Mouse (Mus musculus): Measurements from ENCODE around the gene Cyb5d1. TPM values are rescaled to one million over a fixed set of nuclear protein-coding genes. Genes with fewer than 3 reads are reported as not detected.
A peak's percentile ranks its signal among the peaks of the same experiment; 100 is the strongest.

Cyb5d1 gene
- polyA plus RNA-seq, 1 experiment from 2014 or later: 48.6 TPM

DNA sequence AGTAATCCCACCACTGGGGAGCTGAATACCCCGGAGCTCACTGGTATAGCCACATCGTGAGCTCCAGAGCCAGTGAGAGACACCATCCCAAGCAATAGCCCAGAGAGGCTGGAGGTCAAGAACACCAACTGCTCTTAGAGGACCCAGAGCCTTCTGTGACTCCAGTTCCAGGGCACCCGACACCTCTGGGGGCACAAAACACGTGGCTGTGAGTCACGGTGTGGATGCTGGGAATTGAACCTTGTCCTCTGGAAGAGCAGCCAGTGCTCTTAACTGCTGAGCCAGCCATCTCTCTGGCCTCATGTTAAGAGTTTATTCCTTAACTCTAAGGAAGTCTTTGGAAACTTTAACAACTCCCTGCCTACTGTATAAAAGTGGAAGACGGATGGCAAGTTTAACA is 10.5 kb downstream of the Cyb5d1 start:
- H3K27me3 ChIP-seq: no peaks in the 10 kb centered on the region
- ATAC-seq: no peak
- H3K4me3 ChIP-seq: no peak overlapping the region
- WGBS: 83% methylated on average over 6 of the region's 6 CpGs
- no peak overlapping the region for H3K27ac ChIP-seq
- no peaks in the 10 kb centered on the region for H3K36me3 ChIP-seq (ENCODE audit: poor library complexity, severe bottlenecking)
- peaks cover 14% of the 10 kb centered on the region; the same call in 1 of the 2 replicates for H3K4me1 ChIP-seq
- H3K4me2 ChIP-seq: no peak overlapping the region
- no peaks in the 10 kb centered on the region for H3K9me3 ChIP-seq (replicated peaks)
- H3K9ac ChIP-seq: no peak overlapping the region

DNA sequence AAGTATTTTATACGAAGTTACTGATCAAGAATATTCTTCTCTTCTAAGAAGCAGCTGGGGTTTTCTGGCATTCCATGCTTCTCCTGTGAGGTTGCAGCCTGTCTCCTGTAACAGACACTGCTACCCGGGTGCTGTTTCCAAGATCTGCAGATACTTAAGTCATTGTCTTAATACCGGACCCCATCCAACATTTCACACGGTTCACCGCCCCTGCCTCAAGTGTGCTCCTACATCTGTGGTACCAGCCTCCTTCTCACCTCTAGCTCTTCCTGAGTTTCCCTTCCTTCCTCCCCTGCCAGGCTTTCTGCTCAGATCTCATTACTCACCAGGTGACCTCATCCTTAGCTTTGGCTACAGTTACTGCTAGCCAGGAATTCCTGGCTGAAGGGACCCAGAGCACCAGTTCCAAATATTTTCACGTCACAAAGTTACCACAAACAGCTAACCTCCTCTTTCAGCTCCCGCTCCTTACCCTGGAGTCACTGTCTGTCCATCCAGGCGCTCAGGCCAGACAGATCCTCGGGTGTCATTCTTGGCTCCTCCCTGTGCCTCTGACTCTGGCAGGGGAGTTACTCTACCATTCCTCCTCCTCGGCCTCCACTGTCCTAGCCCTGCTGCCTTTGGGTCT is 12.8 kb downstream of the Cyb5d1 start:
- no peak for ATAC-seq
- Histone ChIP-seq H3K27ac (no peak overlapping the region), H3K9ac (no peak overlapping the region)

DNA sequence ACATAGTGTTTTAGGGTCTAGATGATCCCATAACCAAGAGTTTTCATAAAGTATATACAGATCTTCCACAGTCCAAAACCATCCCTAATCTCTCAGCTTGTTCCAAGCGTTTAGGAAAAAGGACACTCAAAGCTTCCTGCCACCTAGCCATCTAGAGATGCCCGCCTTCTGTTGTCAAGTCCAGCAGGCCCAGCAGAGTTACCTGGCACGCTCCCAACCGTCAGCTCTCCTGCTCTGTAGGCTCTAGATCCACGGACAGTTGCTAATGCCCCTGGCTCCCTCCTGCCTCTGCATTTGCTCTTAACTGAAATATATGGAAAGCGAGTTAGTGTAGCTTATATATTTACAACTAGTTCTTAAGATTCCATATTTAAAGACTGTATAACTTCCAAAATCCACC is 14.1 kb downstream of the Cyb5d1 start:
- Histone ChIP-seq H3K9me3 (replicated peaks) (no peaks in the 10 kb centered on the region), H3K9ac (no peak overlapping the region), H3K4me3 (no peak overlapping the region), H3K36me3 (ENCODE audit: poor library complexity, severe bottlenecking) (no peaks in the 10 kb centered on the region), H3K27me3 (no peaks in the 10 kb centered on the region), H3K4me2 (no peak overlapping the region), H3K4me1 (0 out of 2 replicates have a peak, but pooled peaks cover 9% of the 10 kb centered on the region), H3K27ac (no peak overlapping the region)
- ATAC-seq: no peak
- 81% methylated on average over 6 of the region's 6 CpGs for WGBS

More for the DNA sequence above, 12.8 kb downstream of the Cyb5d1 start:
- H3K4me2 ChIP-seq: no peak overlapping the region
- no peaks in the 10 kb centered on the region for H3K9me3 ChIP-seq (replicated peaks)
- 71% methylated on average over 10 of the region's 10 CpGs for WGBS
- no peak overlapping the region for H3K4me3 ChIP-seq
- H3K4me1 ChIP-seq: 0 out of 2 replicates have a peak, but pooled peaks cover 9% of the 10 kb centered on the region
- no peaks in the 10 kb centered on the region for H3K27me3 ChIP-seq
- H3K36me3 ChIP-seq (ENCODE audit: poor library complexity, severe bottlenecking): no peaks in the 10 kb centered on the region

DNA sequence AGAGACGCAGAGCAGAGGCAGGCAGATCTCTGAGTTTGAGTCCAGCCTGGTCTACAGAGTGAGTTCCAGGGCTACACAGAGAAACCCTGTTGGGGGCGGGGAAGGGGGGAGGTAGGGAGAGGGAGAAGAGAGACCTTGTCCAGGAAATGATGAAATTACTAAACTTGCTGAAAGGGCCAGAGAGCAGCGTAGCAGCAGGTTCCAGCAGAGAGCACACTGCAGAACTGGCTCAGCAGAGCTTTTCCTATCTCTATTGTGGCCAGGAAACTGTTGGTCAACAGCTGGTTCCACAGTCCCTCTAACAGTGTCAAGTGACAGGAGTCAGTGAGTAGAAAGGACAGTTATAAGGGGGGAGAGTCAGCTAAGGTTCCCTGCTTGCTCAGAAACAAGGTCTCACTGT is 15.8 kb downstream of the Cyb5d1 start:
- Histone ChIP-seq H3K4me2 (no peak overlapping the region), H3K36me3 (ENCODE audit: poor library complexity, severe bottlenecking) (no peaks in the 10 kb centered on the region)
- 94% methylated on average over 3 of the region's 3 CpGs for WGBS

DNA sequence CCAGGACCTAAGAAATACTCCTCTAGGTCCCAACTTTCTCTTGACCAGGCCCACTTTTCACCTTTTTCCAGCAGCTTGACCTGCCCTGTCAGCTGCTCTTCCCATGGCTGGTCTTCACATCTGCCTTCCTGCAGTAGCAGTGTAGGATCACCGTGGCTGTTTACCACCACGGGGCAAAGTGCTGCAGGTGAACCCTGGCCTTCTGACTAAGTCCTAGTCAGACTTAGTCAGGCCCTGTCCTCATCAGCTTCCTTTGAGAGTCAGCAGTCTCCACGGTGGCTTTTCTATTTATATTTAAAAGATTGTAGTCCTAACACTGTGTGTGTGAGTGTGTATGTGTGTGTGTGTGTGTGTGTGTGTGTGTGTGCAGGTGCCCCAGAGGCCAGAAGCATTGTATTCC is 17.7 kb downstream of the Cyb5d1 start:
- ATAC-seq: no peak
- H3K27ac ChIP-seq: no peak overlapping the region
- no peak overlapping the region for H3K4me3 ChIP-seq
- H3K36me3 ChIP-seq (ENCODE audit: poor library complexity, severe bottlenecking): 0 out of 2 replicates have a peak, but pooled peaks cover 3% of the 10 kb centered on the region
- H3K9ac ChIP-seq: no peak overlapping the region
- no peaks in the 10 kb centered on the region for H3K27me3 ChIP-seq
- no peak overlapping the region for H3K4me2 ChIP-seq
- peaks cover 16% of the 10 kb centered on the region; the same call in 1 of the 2 replicates for H3K4me1 ChIP-seq
- H3K9me3 ChIP-seq (replicated peaks): no peaks in the 10 kb centered on the region
- 81% methylated on average over 3 of the region's 3 CpGs for WGBS

More for the DNA sequence above, 15.8 kb downstream of the Cyb5d1 start:
- Histone ChIP-seq H3K9ac (no peak overlapping the region), H3K4me1 (0 out of 2 replicates have a peak, but pooled peaks cover 9% of the 10 kb centered on the region), H3K27ac (no peak overlapping the region), H3K9me3 (replicated peaks) (no peaks in the 10 kb centered on the region), H3K4me3 (no peak overlapping the region), H3K27me3 (no peaks in the 10 kb centered on the region)
- ATAC-seq: no peak

DNA sequence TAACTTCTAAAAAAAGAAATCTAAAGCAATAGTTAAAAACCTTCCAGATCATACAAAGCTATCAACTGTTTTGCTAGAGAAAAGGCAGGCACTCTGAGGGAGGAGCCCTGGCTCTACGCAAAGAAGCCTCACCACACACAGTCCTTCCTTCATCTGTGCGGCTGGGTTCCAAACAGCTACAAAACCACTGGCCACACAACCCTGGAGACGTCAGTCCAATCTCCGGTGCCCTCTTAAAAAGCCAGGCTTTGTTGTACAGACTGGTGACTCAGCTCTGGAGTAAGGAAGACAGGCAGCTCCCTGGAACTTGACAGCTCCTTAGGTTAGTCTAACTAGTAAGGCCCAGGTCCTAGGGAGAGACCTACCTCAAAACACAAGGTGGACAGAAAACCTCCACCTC is 19.8 kb downstream of the Cyb5d1 start:
- no peaks in the 10 kb centered on the region for H3K9me3 ChIP-seq (replicated peaks)
- H3K4me2 ChIP-seq: no peak overlapping the region
- no peak overlapping the region for H3K27ac ChIP-seq
- no peak overlapping the region for H3K4me3 ChIP-seq
- no peaks in the 10 kb centered on the region for H3K27me3 ChIP-seq
- peaks cover 30% of the 10 kb centered on the region for H3K4me1 ChIP-seq
- WGBS: 85% methylated on average over 4 of the region's 4 CpGs
- H3K36me3 ChIP-seq (ENCODE audit: poor library complexity, severe bottlenecking): 0 out of 2 replicates have a peak, but pooled peaks cover 5% of the 10 kb centered on the region
- ATAC-seq: no peak
- no peak overlapping the region for H3K9ac ChIP-seq

DNA sequence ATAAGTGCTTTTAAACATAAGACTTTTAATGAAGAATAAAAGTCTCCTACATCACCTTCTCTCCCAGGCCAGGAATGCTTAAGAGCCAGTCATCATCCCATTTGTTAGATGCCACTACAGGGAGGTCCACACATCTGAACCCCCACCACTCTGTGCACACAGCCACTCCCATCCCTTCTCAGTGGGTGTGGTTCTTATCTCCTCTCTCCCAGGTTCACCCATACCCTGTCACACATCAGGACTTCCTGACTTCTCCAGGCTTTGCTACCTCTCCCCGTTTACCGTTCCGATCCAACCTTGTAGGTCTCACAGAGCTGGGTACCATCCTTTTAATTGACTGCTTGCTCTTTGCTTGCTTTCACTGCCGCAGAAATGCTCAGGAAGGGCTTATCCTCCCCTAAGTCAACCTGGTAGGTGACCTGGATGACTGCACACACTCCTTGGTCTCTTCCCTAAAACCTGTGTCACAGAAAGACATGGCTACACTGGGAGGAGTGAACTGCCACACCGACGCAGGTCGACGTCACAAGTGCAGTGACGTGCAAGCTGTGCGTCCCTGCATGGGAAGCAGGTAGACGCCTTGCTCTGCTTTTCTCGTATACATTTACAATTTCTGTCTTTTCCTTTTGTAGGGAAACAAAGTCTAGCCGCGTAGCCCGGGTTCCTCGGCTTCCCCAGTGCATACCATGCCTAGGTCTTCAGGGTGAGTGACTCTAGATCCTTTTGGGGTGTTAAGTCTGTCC is 22.0 kb downstream of the Cyb5d1 start:
- no peak overlapping the region for H3K4me3 ChIP-seq
- 0 out of 2 replicates have a peak, but pooled peaks cover 5% of the 10 kb centered on the region for H3K36me3 ChIP-seq (ENCODE audit: poor library complexity, severe bottlenecking)
- ATAC-seq: no peak
- H3K27ac ChIP-seq: peak overlapping the region; percentile 85; the same call in 1 of the 2 replicates
- H3K9ac ChIP-seq: no peak overlapping the region
- H3K9me3 ChIP-seq (replicated peaks): no peaks in the 10 kb centered on the region
- no peaks in the 10 kb centered on the region for H3K27me3 ChIP-seq
- H3K4me2 ChIP-seq: no peak overlapping the region
- peaks cover 39% of the 10 kb centered on the region for H3K4me1 ChIP-seq
- 93% methylated on average over 16 of the region's 16 CpGs for WGBS

DNA sequence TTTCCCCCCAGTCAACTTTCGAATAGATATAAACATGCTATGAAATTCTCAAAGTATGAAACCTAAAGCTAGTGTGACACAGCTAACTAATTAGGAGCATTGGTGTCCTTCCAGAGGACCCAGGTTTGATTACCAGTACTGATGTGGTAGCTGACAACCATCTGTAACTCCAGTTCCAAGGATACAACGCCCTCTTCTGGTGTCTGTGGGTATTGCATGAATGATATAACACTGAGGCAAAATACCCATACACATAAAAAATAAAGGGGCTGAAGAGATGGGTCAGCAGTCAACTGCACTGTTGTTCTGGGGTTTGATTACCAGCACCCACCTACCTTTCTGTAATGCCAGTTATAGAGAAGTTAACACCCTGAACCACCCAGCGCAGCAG is 22.7 kb downstream of the Cyb5d1 start:
- H3K9ac ChIP-seq: no peak overlapping the region
- ATAC-seq: no peak
- no peak overlapping the region for H3K4me2 ChIP-seq
- no peaks in the 10 kb centered on the region for H3K9me3 ChIP-seq (replicated peaks)
- peaks cover 43% of the 10 kb centered on the region for H3K4me1 ChIP-seq
- 0 out of 2 replicates have a peak, but pooled peaks cover 5% of the 10 kb centered on the region for H3K36me3 ChIP-seq (ENCODE audit: poor library complexity, severe bottlenecking)
- no peaks in the 10 kb centered on the region for H3K27me3 ChIP-seq
- 66% methylated on average over 3 of the region's 3 CpGs for WGBS
- H3K4me3 ChIP-seq: no peak overlapping the region
- H3K27ac ChIP-seq: peak overlapping the region; percentile 85

DNA sequence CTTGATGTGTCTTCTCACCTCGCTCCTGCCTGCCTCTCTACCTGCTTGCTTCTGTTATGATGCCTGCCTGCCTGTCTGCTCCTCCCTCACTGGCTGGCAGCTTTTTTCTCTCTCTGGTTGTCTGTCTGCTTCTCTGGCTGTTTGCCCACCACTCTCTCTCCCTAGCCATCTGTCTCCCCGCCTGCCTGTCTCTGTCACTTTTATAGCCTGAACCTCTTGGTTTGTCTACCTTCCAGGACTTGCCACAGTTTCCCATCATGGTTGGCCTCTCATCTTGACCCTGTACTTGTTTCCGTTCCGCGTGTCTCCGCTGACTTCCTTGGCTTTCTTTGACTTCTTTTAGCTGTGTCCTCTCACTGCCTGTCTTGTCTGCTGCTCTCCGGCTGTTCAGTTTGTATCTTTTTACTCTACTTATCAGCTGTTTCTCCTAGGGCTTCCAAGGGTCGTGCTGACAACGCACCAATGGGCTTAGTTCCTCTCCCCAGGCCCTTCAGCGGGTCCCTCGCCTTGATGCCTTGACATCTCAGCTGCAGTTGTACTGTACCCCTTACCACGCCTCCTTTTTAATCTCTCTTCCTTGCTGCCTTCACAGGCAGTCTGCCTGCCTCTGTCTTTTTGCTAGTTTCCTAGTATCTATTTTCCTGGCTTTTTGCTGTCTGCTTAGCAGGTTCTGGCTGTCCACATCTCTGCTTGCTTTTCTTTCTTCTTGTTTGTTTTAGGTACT is 23.2 kb downstream of the Cyb5d1 start:
- Histone ChIP-seq H3K4me1 (peaks cover 48% of the 10 kb centered on the region), H3K36me3 (ENCODE audit: poor library complexity, severe bottlenecking) (0 out of 2 replicates have a peak, but pooled peaks cover 5% of the 10 kb centered on the region), H3K4me3 (peak overlapping the region; percentile 18), H3K27me3 (no peaks in the 10 kb centered on the region), H3K9ac (no peak overlapping the region; the same call in 1 of the 2 replicates), H3K27ac (peak overlapping the region; percentile 85), H3K4me2 (peak overlapping the region; percentile 45), H3K9me3 (replicated peaks) (no peaks in the 10 kb centered on the region)
- ATAC-seq: peak; percentile 26; the same call in 1 of the 2 replicates
- 46% methylated on average over 12 of the region's 12 CpGs for WGBS

DNA sequence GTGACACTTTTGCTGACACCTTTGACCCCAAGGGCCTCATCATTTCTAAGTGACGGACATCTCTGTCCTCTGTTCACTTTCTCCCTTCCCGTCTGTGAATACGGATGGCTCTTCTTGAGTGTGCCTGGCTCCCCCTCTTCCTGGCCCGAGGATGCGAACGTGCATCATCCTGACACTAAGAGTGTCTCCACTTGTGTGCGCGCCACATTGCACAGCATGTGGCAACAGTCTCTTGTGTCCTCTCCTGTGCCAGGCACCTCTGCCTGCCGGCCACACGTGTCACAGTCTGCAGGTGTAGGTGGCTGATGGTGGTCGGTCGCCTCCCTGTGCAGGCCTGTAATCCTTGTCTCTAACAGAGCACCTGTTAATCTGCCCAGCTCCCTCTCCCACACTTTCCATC is 23.8 kb downstream of the Cyb5d1 start:
- Histone ChIP-seq H3K36me3 (ENCODE audit: poor library complexity, severe bottlenecking) (0 out of 2 replicates have a peak, but pooled peaks cover 5% of the 10 kb centered on the region), H3K27me3 (no peaks in the 10 kb centered on the region), H3K9me3 (replicated peaks) (no peaks in the 10 kb centered on the region), H3K9ac (peak overlapping the region; percentile 30; the same call in 1 of the 2 replicates), H3K4me3 (peak overlapping the region; percentile 18), H3K27ac (peak overlapping the region; percentile 85), H3K4me2 (peak overlapping the region; percentile 45), H3K4me1 (peaks cover 51% of the 10 kb centered on the region)
- 32% methylated on average over 12 of the region's 12 CpGs for WGBS
- ATAC-seq: peak; percentile 25; the same call in 1 of the 2 replicates

DNA sequence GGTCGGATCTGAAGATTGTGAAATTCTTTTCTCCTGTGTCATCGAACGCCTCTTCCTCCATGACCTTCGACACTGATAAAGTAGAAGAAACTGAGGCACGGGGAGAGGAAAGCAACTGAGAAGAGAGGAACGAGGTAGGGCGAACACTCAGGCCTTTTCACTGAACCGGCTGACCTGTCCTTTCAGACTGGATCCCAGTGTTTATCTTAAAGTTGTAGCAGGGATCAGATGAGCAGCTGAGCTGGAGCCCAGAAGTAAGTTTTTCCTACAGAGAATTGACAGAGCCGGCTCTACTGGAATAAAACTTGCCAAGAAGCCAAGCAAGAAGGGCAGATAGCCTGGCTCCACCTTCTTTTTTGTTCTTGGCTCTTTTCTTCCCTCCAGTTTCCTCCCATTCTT is 24.6 kb downstream of the Cyb5d1 start:
- H3K4me3 ChIP-seq: 0 out of 2 replicates have a peak overlapping the region, but pooled peaks have one; percentile 11
- H3K9ac ChIP-seq: peak overlapping the region; percentile 31; the same call in 1 of the 2 replicates
- no peak for ATAC-seq

More for the DNA sequence above, 24.6 kb downstream of the Cyb5d1 start:
- WGBS: 17% methylated on average over 9 of the region's 9 CpGs
- Histone ChIP-seq H3K27me3 (no peaks in the 10 kb centered on the region), H3K27ac (peak overlapping the region; percentile 85), H3K4me1 (peaks cover 55% of the 10 kb centered on the region), H3K9me3 (replicated peaks) (no peaks in the 10 kb centered on the region), H3K36me3 (ENCODE audit: poor library complexity, severe bottlenecking) (0 out of 2 replicates have a peak, but pooled peaks cover 5% of the 10 kb centered on the region), H3K4me2 (peak overlapping the region; percentile 45)
